In the genomic region with DNA sequence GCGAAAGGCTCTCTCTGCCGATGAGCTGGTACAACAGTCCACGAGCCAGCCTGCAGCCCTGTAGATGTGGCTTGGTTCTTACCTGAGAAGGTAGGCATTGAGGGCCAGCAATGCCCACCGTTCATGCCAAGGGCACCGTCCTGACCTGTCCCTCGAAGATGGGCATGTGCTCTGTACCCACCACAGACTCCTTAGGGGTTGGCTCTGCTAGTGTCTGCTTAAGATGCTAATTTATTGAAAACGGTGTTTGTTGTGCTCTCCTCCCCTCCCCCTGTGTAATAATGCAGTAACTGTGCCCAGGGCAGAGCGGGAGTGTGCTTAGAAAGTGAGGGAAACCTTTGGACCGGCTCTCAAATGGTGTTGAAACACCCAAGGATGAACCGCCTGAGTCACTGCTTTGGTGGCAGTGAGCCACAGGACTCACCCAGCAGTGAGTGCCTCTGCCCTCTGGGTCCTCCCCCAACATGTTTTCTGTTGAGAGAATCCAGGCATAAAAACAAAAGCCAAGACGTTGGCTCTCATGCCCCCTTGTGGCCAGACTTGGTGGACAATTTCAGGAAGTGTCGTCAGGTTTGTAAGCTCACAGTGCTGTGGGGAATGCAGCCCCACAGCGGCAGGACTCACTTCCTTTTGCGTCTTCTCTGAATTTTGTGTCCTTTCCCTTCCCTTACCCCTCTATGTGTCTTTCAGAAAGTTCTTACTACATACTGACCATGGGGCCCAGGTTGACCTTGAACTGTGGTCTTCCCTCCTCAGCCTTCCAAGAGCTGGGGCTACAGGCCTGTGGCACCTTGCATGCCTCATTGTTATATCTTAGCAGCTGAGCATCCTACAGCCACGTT, we compare ENCODE assay signal across 8 mouse cellular contexts.
DNase-seq lines count a peak whose midpoint lies in the region; ATAC-seq and TF ChIP-seq lines count a peak whose summit lies in the region.

No protein-coding gene starts in this region.

- H3K9ac ChIP-seq in embryonic facial prominence, embryonic 13.5 days, result 0 out of 2 replicates have a peak overlapping the region, but pooled peaks have one; percentile 21
- no peak overlapping the region for H3K9ac ChIP-seq in limb, embryonic 14.5 days (ENCODE audit: low read depth, low read length, severe bottlenecking)
- H3K9ac ChIP-seq in midbrain, postnatal 0 days (replicated peaks; ENCODE audit: low read length, poor library complexity, severe bottlenecking), result no peak overlapping the region

- ATAC-seq in embryonic facial prominence, embryonic 13.5 days (ENCODE audit: insufficient number of reproducible peaks, insufficient read depth, low FRiP score, low TSS enrichment, low read depth), result peak; percentile 76
- peak; percentile 71 for ATAC-seq in limb, embryonic 14.5 days (ENCODE audit: low FRiP score, low read depth)
- ATAC-seq in midbrain, postnatal 0 days (ENCODE audit: low FRiP score), result peak; percentile 72

- DNase-seq in 3134 (ENCODE audit: extremely low read depth, insufficient read length, low spot score), result peak; percentile 84
- peak; percentile 94 to 95 for DNase-seq in adrenal gland, postnatal 36 days
- DNase-seq in heart, adult 8-10 months (ENCODE audit: low spot score), result peak; percentile 95
- peak; percentile 99 for DNase-seq in kidney, adult 9 months
- DNase-seq in limb, embryonic 14.5 days (ENCODE audit: low spot score), result peak; percentile 90
- peak; percentile 95 for DNase-seq in midbrain, postnatal 0 days (ENCODE audit: low spot score)
- DNase-seq in spleen, postnatal 14 days (ENCODE audit: low spot score in 2 of 2), result peak; percentile 80 to 89

- H3K9me3 ChIP-seq in embryonic facial prominence, embryonic 13.5 days, result peaks cover 7% of the 10 kb centered on the region
- 0 out of 2 replicates have a peak, but pooled peaks cover 4% of the 10 kb centered on the region for H3K9me3 ChIP-seq in limb, embryonic 14.5 days (ENCODE audit: control insufficient read depth, low read length)
- H3K9me3 ChIP-seq in midbrain, postnatal 0 days (ENCODE audit: low read length), result no peaks in the 10 kb centered on the region

- H3K27me3 ChIP-seq in embryonic facial prominence, embryonic 13.5 days, result no peaks in the 10 kb centered on the region
- H3K27me3 ChIP-seq in limb, embryonic 14.5 days (ENCODE audit: control insufficient read depth, insufficient read depth, low read length), result no peaks in the 10 kb centered on the region
- no peaks in the 10 kb centered on the region for H3K27me3 ChIP-seq in midbrain, postnatal 0 days (ENCODE audit: insufficient read depth, low read length)

- H3K4me1 ChIP-seq in embryonic facial prominence, embryonic 13.5 days, result peaks cover 17% of the 10 kb centered on the region
- 0 out of 2 replicates have a peak, but pooled peaks cover 4% of the 10 kb centered on the region for H3K4me1 ChIP-seq in limb, embryonic 14.5 days (ENCODE audit: control insufficient read depth, insufficient read depth, low read length)
- no peaks in the 10 kb centered on the region for H3K4me1 ChIP-seq in midbrain, postnatal 0 days (ENCODE audit: insufficient read depth, low read length)

- WGBS in embryonic facial prominence, embryonic 13.5 days, result 34% methylated on average over 15 of the region's 15 CpGs
- WGBS in limb, embryonic 14.5 days, result 37% methylated on average over 15 of the region's 15 CpGs
- WGBS in midbrain, postnatal 0 days, result 34% methylated on average over 15 of the region's 15 CpGs

- no peak for TF ChIP-seq POLR2A in limb, embryonic 14.5 days (IDR thresholded peaks at IDR 0.05; ENCODE audit: borderline replicate concordance, extremely low read depth, insufficient read depth, insufficient read length)

- no peak overlapping the region for H3K4me3 ChIP-seq in embryonic facial prominence, embryonic 13.5 days
- H3K4me3 ChIP-seq in limb, embryonic 14.5 days (replicated peaks; ENCODE audit: low read length), result no peak overlapping the region
- H3K4me3 ChIP-seq in midbrain, postnatal 0 days (ENCODE audit: low read depth, low read length), result no peak overlapping the region

- peak; percentile 97 for TF ChIP-seq CTCF in midbrain, postnatal 0 days (IDR thresholded peaks at IDR 0.05)

- peak overlapping the region; percentile 43 for H3K4me2 ChIP-seq in embryonic facial prominence, embryonic 13.5 days
- H3K4me2 ChIP-seq in limb, embryonic 14.5 days (replicated peaks; ENCODE audit: low read depth, low read length, severe bottlenecking), result no peak overlapping the region; the same call in 1 of the 2 replicates
- no peak overlapping the region for H3K4me2 ChIP-seq in midbrain, postnatal 0 days (ENCODE audit: low read depth, low read length, poor library complexity, severe bottlenecking)

- H3K36me3 ChIP-seq in embryonic facial prominence, embryonic 13.5 days, result no peaks in the 10 kb centered on the region
- H3K36me3 ChIP-seq in limb, embryonic 14.5 days (ENCODE audit: control insufficient read depth, insufficient read depth, low read length), result no peaks in the 10 kb centered on the region
- no peaks in the 10 kb centered on the region for H3K36me3 ChIP-seq in midbrain, postnatal 0 days (ENCODE audit: insufficient read depth, low read length)

- peak overlapping the region; percentile 68 for H3K27ac ChIP-seq in embryonic facial prominence, embryonic 13.5 days
- H3K27ac ChIP-seq in limb, embryonic 14.5 days (replicated peaks; ENCODE audit: low read depth, low read length), result no peak overlapping the region
- H3K27ac ChIP-seq in midbrain, postnatal 0 days (ENCODE audit: low read depth, low read length), result no peak overlapping the region
